Mouse (Mus musculus): Measurements from ENCODE around the gene Hibadh. TPM values are rescaled to one million over a fixed set of nuclear protein-coding genes. Genes with fewer than 3 reads are reported as not detected.

The Hibadh gene
- polyA plus RNA-seq, 1 experiment from 2014 or later, result 102 TPM

DNA sequence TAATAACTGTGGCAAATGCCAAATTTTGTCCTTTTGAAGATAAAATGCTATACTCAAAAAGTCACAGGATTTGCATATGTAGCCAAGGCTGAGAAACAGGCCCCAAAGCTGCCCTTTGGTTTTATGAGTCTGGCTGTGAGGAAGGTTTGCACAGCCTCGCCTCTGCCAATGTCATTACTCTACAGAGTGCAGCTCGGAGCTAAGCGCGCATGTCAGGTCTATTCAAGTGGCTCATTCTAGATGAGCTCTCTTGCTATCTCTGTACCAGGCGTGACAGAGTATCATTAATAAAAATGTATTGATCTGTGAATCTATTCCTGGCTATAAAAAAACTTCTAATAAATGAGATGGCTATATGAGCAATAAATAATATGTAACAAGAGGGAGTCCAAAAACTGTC is 97.7 kb downstream of the Hibadh start:
- Histone ChIP-seq H3K9me3 (ENCODE audit: control insufficient read depth, low read length) (no peaks in the 10 kb centered on the region), H3K27ac (replicated peaks) (no peak overlapping the region), H3K9ac (ENCODE audit: low read length) (no peak overlapping the region), H3K4me2 (replicated peaks; ENCODE audit: low read depth) (no peak overlapping the region), H3K36me3 (ENCODE audit: control insufficient read depth, insufficient read depth, low read length) (0 out of 2 replicates have a peak, but pooled peaks cover 2% of the 10 kb centered on the region), H3K4me3 (ENCODE audit: low read depth, low read length) (no peak overlapping the region), H3K27me3 (ENCODE audit: control insufficient read depth, insufficient read depth, low read length) (no peaks in the 10 kb centered on the region), H3K4me1 (replicated peaks; ENCODE audit: control insufficient read depth, insufficient read depth) (no peaks in the 10 kb centered on the region)
- ATAC-seq (ENCODE audit: low FRiP score, low TSS enrichment), result no peak
- no peak for DNase-seq (ENCODE audit: low spot score)
- TF ChIP-seq CTCF (IDR thresholded peaks at IDR 0.05; ENCODE audit: low read depth) (no peak), EP300 (optimal IDR thresholded peaks at IDR 0.05) (no peak)
- 86% methylated on average over 5 of the region's 5 CpGs for WGBS

GRCm38 (mm10) chr6:52539911-52540310 is 100.3 kb downstream of the Hibadh start:
- H3K36me3 ChIP-seq (ENCODE audit: control insufficient read depth, insufficient read depth, low read length), result no peaks in the 10 kb centered on the region
- no peak overlapping the region for H3K9ac ChIP-seq (ENCODE audit: low read length)
- H3K27me3 ChIP-seq (ENCODE audit: control insufficient read depth, insufficient read depth, low read length), result no peaks in the 10 kb centered on the region
- no peak overlapping the region for H3K4me2 ChIP-seq (replicated peaks; ENCODE audit: low read depth)
- no peak for TF ChIP-seq CTCF (IDR thresholded peaks at IDR 0.05; ENCODE audit: low read depth)
- TF ChIP-seq EP300 (optimal IDR thresholded peaks at IDR 0.05), result no peak
- no peak overlapping the region for H3K4me3 ChIP-seq (ENCODE audit: low read depth, low read length)
- H3K4me1 ChIP-seq (replicated peaks; ENCODE audit: control insufficient read depth, insufficient read depth), result no peaks in the 10 kb centered on the region
- no peak overlapping the region for H3K27ac ChIP-seq (replicated peaks)
- H3K9me3 ChIP-seq (ENCODE audit: control insufficient read depth, low read length), result no peaks in the 10 kb centered on the region
- whole genome bisulfite sequencing, result 30% methylated on average over 2 of the region's 2 CpGs
- ATAC-seq (ENCODE audit: low FRiP score, low TSS enrichment) (no peak), DNase-seq (ENCODE audit: low spot score) (no peak)

GRCm38 (mm10) chr6:52535072-52535704 is 105.0 kb downstream of the Hibadh start:
- Histone ChIP-seq H3K9ac (ENCODE audit: low read length) (no peak overlapping the region), H3K9me3 (ENCODE audit: control insufficient read depth, low read length) (no peaks in the 10 kb centered on the region), H3K4me3 (ENCODE audit: low read depth, low read length) (no peak overlapping the region), H3K36me3 (ENCODE audit: control insufficient read depth, insufficient read depth, low read length) (no peaks in the 10 kb centered on the region), H3K4me2 (replicated peaks; ENCODE audit: low read depth) (no peak overlapping the region), H3K4me1 (replicated peaks; ENCODE audit: control insufficient read depth, insufficient read depth) (no peaks in the 10 kb centered on the region), H3K27me3 (ENCODE audit: control insufficient read depth, insufficient read depth, low read length) (no peaks in the 10 kb centered on the region), H3K27ac (replicated peaks) (no peak overlapping the region)
- TF ChIP-seq CTCF (IDR thresholded peaks at IDR 0.05; ENCODE audit: low read depth) (no peak), EP300 (optimal IDR thresholded peaks at IDR 0.05) (no peak)
- DNase-seq (ENCODE audit: low spot score) (no peak), ATAC-seq (ENCODE audit: low FRiP score, low TSS enrichment) (no peak)
- WGBS, result 81% methylated on average over 11 of the region's 11 CpGs

- WGBS, result 84% methylated on average over 8 of the region's 8 CpGs
- no peak overlapping the region for H3K27ac ChIP-seq (replicated peaks)
- ATAC-seq (ENCODE audit: low FRiP score, low TSS enrichment) (no peak), DNase-seq (ENCODE audit: low spot score) (no peak)
- no peaks in the 10 kb centered on the region for H3K27me3 ChIP-seq (ENCODE audit: control insufficient read depth, insufficient read depth, low read length)
- no peak for TF ChIP-seq EP300 (optimal IDR thresholded peaks at IDR 0.05)
- TF ChIP-seq CTCF (IDR thresholded peaks at IDR 0.05; ENCODE audit: low read depth), result no peak
- no peak overlapping the region for H3K4me3 ChIP-seq (ENCODE audit: low read depth, low read length)
- H3K9me3 ChIP-seq (ENCODE audit: control insufficient read depth, low read length), result no peaks in the 10 kb centered on the region
- no peak overlapping the region for H3K9ac ChIP-seq (ENCODE audit: low read length)
- H3K36me3 ChIP-seq (ENCODE audit: control insufficient read depth, insufficient read depth, low read length), result no peaks in the 10 kb centered on the region
- no peak overlapping the region for H3K4me2 ChIP-seq (replicated peaks; ENCODE audit: low read depth)
- H3K4me1 ChIP-seq (replicated peaks; ENCODE audit: control insufficient read depth, insufficient read depth), result no peaks in the 10 kb centered on the region
These were observed 108.1 kb downstream of the Hibadh start for GRCm38 (mm10) chr6:52532144-52532492.

- 79% methylated on average over 19 of the region's 19 CpGs for WGBS
- Histone ChIP-seq H3K36me3 (ENCODE audit: control insufficient read depth, insufficient read depth, low read length) (no peaks in the 10 kb centered on the region), H3K9ac (ENCODE audit: low read length) (no peak overlapping the region), H3K9me3 (ENCODE audit: control insufficient read depth, low read length) (no peaks in the 10 kb centered on the region), H3K4me2 (replicated peaks; ENCODE audit: low read depth) (no peak overlapping the region), H3K27ac (replicated peaks) (no peak overlapping the region), H3K4me3 (ENCODE audit: low read depth, low read length) (no peak overlapping the region), H3K4me1 (replicated peaks; ENCODE audit: control insufficient read depth, insufficient read depth) (no peaks in the 10 kb centered on the region), H3K27me3 (ENCODE audit: control insufficient read depth, insufficient read depth, low read length) (no peaks in the 10 kb centered on the region)
- DNase-seq (ENCODE audit: low spot score), result no peak
- no peak for TF ChIP-seq EP300 (optimal IDR thresholded peaks at IDR 0.05)
- TF ChIP-seq CTCF (IDR thresholded peaks at IDR 0.05; ENCODE audit: low read depth), result no peak
- ATAC-seq (ENCODE audit: low FRiP score, low TSS enrichment), result no peak
These were observed 108.6 kb downstream of the Hibadh start for GRCm38 (mm10) chr6:52531366-52532143.

GRCm38 (mm10) chr6:52530861-52531260 is 109.3 kb downstream of the Hibadh start:
- Histone ChIP-seq H3K36me3 (ENCODE audit: control insufficient read depth, insufficient read depth, low read length) (no peaks in the 10 kb centered on the region), H3K4me2 (replicated peaks; ENCODE audit: low read depth) (no peak overlapping the region), H3K4me1 (replicated peaks; ENCODE audit: control insufficient read depth, insufficient read depth) (no peaks in the 10 kb centered on the region), H3K27me3 (ENCODE audit: control insufficient read depth, insufficient read depth, low read length) (no peaks in the 10 kb centered on the region), H3K27ac (replicated peaks) (no peak overlapping the region), H3K4me3 (ENCODE audit: low read depth, low read length) (no peak overlapping the region), H3K9ac (ENCODE audit: low read length) (no peak overlapping the region), H3K9me3 (ENCODE audit: control insufficient read depth, low read length) (no peaks in the 10 kb centered on the region)
- 89% methylated on average over 10 of the region's 10 CpGs for WGBS
- no peak for ATAC-seq (ENCODE audit: low FRiP score, low TSS enrichment)
- DNase-seq (ENCODE audit: low spot score), result no peak
- TF ChIP-seq EP300 (optimal IDR thresholded peaks at IDR 0.05) (no peak), CTCF (IDR thresholded peaks at IDR 0.05; ENCODE audit: low read depth) (no peak)

All from stomach, postnatal 0 days (tissue).